Mouse (Mus musculus): Measurements from ENCODE around the gene Dnah2. TPM values are rescaled to one million over a fixed set of nuclear protein-coding genes. Genes with fewer than 3 reads are reported as not detected.

Gene Dnah2
- total and polyA plus RNA-seq, 3 experiments: under 0.01 to 0.03 TPM; not detected in 1

DNA sequence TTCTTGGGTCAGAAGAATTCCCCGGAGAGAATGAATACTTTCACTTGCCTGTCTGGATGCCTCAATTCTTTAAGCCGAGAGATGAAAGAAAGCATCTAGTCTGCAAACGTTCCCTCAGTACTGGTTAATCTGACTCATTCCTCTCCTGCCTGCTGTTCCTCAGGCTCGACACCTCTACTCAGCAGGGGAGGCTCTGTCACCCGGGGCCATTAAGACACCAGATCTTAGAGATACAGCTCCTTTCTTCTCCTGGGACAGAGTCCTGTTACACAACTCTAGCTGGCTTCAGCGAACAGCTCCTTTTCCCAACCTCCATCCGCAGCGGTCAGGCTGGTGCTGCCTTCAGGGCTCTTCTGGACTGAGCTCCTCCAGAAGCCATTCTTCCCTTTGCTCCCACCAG lies 77.4 kb downstream of the Dnah2 start:
- TF ChIP-seq EP300 (IDR thresholded peaks at IDR 0.05; ENCODE audit: low read length) (0 out of 2 replicates have a peak, but pooled peaks have one; percentile 19), CHD1 (IDR thresholded peaks at IDR 0.05; ENCODE audit: low read depth, low read length) (no peak)
- no peak overlapping the region for H3K4me2 ChIP-seq (ENCODE audit: insufficient read depth, low read depth, poor library complexity, severe bottlenecking)
- H3K4me3 ChIP-seq (replicated peaks in 1 of 3; ENCODE audit: low read depth in 2 of 3, low read length in 2 of 3, poor library complexity in 1 of 3): no peak overlapping the region
- H3K27me3 ChIP-seq (replicated peaks): peaks cover 63% of the 10 kb centered on the region
- DNase-seq (ENCODE audit: extremely low read depth): no peak
- H3K9ac ChIP-seq (ENCODE audit: insufficient read depth, low read depth): no peak overlapping the region
- no peaks in the 10 kb centered on the region for H3K36me3 ChIP-seq (replicated peaks in 1 of 2; ENCODE audit: control insufficient read depth in 1 of 2, insufficient read depth in 1 of 2, low read length in 1 of 2)
- H3K79me2 ChIP-seq (replicated peaks; ENCODE audit: control insufficient read depth, extremely low read depth, insufficient read depth, poor library complexity, severe bottlenecking): no peaks in the 10 kb centered on the region
- no peak overlapping the region for H3K27ac ChIP-seq (ENCODE audit: insufficient read depth, low read depth)
- H3K9me3 ChIP-seq (replicated peaks; ENCODE audit: low read length): no peaks in the 10 kb centered on the region
- dilution Hi-C loops (cut with MboI; ENCODE audit: extremely low pct_ligation_motif_present, extremely low pct_unique_long_range_greater_than_20kb, low sequenced_read_pairs): no loop called here
- H3K4me1 ChIP-seq (ENCODE audit: control insufficient read depth in 1 of 2, insufficient read depth in 2 of 2): peaks cover 5 to 14% of the 10 kb centered on the region in 2 experiments; a peak in 2 of 4 replicates
- in situ Hi-C loops (cut with MboI; ENCODE audit: low pct_ligation_motif_present, low pct_unique_long_range_greater_than_20kb, low sequenced_read_pairs): no loop called here

DNA sequence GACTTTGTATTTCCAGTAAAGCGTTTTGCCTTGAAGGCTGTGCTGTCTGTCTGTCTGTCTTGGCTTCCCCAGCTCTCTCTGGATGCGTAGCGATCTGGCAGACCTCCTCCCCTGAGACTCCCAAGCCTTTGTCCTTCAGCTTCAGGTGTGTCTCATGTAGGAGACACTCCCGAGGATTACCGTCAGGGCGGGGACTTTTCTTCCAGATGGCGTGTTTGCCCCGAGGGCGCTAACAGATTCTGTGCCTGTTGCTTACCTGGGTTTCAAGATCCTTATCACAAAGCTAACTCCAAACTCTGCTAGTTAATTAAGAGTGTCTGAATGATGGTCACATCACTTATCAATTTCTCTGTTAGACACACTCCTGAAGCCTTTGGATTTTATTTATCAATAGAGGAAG lies 79.6 kb downstream of the Dnah2 start:
- peaks cover 4% of the 10 kb centered on the region for H3K9me3 ChIP-seq (replicated peaks; ENCODE audit: low read length)

DNA sequence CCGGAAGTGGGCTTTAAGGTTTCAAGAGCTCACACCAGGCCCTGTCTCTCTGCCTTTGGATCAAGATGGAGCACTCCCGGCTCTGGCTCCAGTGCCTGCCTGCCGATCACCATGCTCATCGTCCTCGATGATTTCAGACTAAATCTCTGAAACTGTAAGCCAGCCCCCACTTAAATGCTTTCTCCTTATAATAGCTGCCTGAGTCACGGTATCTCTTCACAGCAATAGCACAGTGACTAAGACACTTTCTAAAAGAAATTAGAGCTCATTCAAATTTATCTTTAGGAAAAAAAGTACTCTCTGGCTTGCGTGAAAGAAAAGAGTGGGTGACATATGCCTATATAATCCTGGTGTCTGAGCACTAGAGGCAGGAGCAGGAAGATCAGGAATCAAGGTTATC lies 84.9 kb downstream of the Dnah2 start:
- DNase-seq (ENCODE audit: extremely low read depth): no peak

More for the DNA sequence above, 79.6 kb downstream of the Dnah2 start:
- dilution Hi-C loops (cut with MboI; ENCODE audit: extremely low pct_ligation_motif_present, extremely low pct_unique_long_range_greater_than_20kb, low sequenced_read_pairs): no loop called here
- H3K27me3 ChIP-seq (replicated peaks): peaks cover 53% of the 10 kb centered on the region
- in situ Hi-C loops (cut with MboI; ENCODE audit: low pct_ligation_motif_present, low pct_unique_long_range_greater_than_20kb, low sequenced_read_pairs): no loop called here
- TF ChIP-seq CHD1 (IDR thresholded peaks at IDR 0.05; ENCODE audit: low read depth, low read length): no peak
- TF ChIP-seq MEF2A (IDR thresholded peaks at IDR 0.05; ENCODE audit: borderline replicate concordance, low read depth, low read length): no peak
- TF ChIP-seq PAX5 (IDR thresholded peaks at IDR 0.05; ENCODE audit: low read length): no peak
- TF ChIP-seq KAT2A (IDR thresholded peaks at IDR 0.05; ENCODE audit: insufficient replicate concordance, low read length): no peak
- TF ChIP-seq USF1 (IDR thresholded peaks at IDR 0.05; ENCODE audit: low read depth, low read length): no peak
- no peak for TF ChIP-seq MYC (IDR thresholded peaks at IDR 0.05; ENCODE audit: low read depth, low read length)
- no peak for TF ChIP-seq SIN3A (IDR thresholded peaks at IDR 0.05; ENCODE audit: low read length)
- TF ChIP-seq BHLHE40 (IDR thresholded peaks at IDR 0.05; ENCODE audit: low read depth, low read length): no peak
- no peak for TF ChIP-seq GABPA (IDR thresholded peaks at IDR 0.05; ENCODE audit: insufficient replicate concordance, low read depth, low read length)
- TF ChIP-seq RAD21 (IDR thresholded peaks at IDR 0.05; ENCODE audit: low read depth, low read length): no peak
- TF ChIP-seq RCOR1 (conservative IDR thresholded peaks at IDR 0.05; ENCODE audit: low read depth, low read length): no peak
- no peak for TF ChIP-seq MXI1 (IDR thresholded peaks at IDR 0.05; ENCODE audit: low read depth, low read length)
- no peak for TF ChIP-seq ZNF384 (IDR thresholded peaks at IDR 0.05; ENCODE audit: low read depth, low read length)
- TF ChIP-seq IRF4 (IDR thresholded peaks at IDR 0.05; ENCODE audit: low read depth, low read length): no peak
- H3K4me1 ChIP-seq (ENCODE audit: control insufficient read depth in 1 of 2, insufficient read depth in 2 of 2): peaks cover 13 to 28% of the 10 kb centered on the region in 2 experiments
- no peak overlapping the region for H3K4me3 ChIP-seq (replicated peaks in 1 of 3; ENCODE audit: low read depth in 2 of 3, low read length in 2 of 3, poor library complexity in 1 of 3)
- H3K4me2 ChIP-seq (ENCODE audit: insufficient read depth, low read depth, poor library complexity, severe bottlenecking): no peak overlapping the region
- H3K79me2 ChIP-seq (replicated peaks; ENCODE audit: control insufficient read depth, extremely low read depth, insufficient read depth, poor library complexity, severe bottlenecking): no peaks in the 10 kb centered on the region
- DNase-seq (ENCODE audit: extremely low read depth): no peak
- no peaks in the 10 kb centered on the region for H3K36me3 ChIP-seq (replicated peaks in 1 of 2; ENCODE audit: control insufficient read depth in 1 of 2, insufficient read depth in 1 of 2, low read length in 1 of 2)
- no peak overlapping the region for H3K9ac ChIP-seq (ENCODE audit: insufficient read depth, low read depth)
- H3K27ac ChIP-seq (ENCODE audit: insufficient read depth, low read depth): no peak overlapping the region

More for the DNA sequence above, 84.9 kb downstream of the Dnah2 start:
- TF ChIP-seq RAD21 (IDR thresholded peaks at IDR 0.05; ENCODE audit: low read depth, low read length) (no peak), RCOR1 (conservative IDR thresholded peaks at IDR 0.05; ENCODE audit: low read depth, low read length) (no peak), PAX5 (IDR thresholded peaks at IDR 0.05; ENCODE audit: low read length) (no peak), MYC (IDR thresholded peaks at IDR 0.05; ENCODE audit: low read depth, low read length) (no peak), IRF4 (IDR thresholded peaks at IDR 0.05; ENCODE audit: low read depth, low read length) (no peak), USF1 (IDR thresholded peaks at IDR 0.05; ENCODE audit: low read depth, low read length) (no peak)
- in situ Hi-C loops (cut with MboI; ENCODE audit: low pct_ligation_motif_present, low pct_unique_long_range_greater_than_20kb, low sequenced_read_pairs) (no loop called here), dilution Hi-C loops (cut with MboI; ENCODE audit: extremely low pct_ligation_motif_present, extremely low pct_unique_long_range_greater_than_20kb, low sequenced_read_pairs) (no loop called here)
- H3K36me3 ChIP-seq (replicated peaks in 1 of 2; ENCODE audit: control insufficient read depth in 1 of 2, insufficient read depth in 1 of 2, low read length in 1 of 2): no peaks in the 10 kb centered on the region
- no peak overlapping the region for H3K27ac ChIP-seq (ENCODE audit: insufficient read depth, low read depth)
- H3K79me2 ChIP-seq (replicated peaks; ENCODE audit: control insufficient read depth, extremely low read depth, insufficient read depth, poor library complexity, severe bottlenecking): no peaks in the 10 kb centered on the region
- H3K27me3 ChIP-seq (replicated peaks): peaks cover 42% of the 10 kb centered on the region
- H3K9ac ChIP-seq (ENCODE audit: insufficient read depth, low read depth): no peak overlapping the region
- peaks cover 7 to 20% of the 10 kb centered on the region in 2 experiments for H3K4me1 ChIP-seq (ENCODE audit: control insufficient read depth in 1 of 2, insufficient read depth in 2 of 2)
- no peak overlapping the region for H3K4me3 ChIP-seq (replicated peaks in 1 of 3; ENCODE audit: low read depth in 2 of 3, low read length in 2 of 3, poor library complexity in 1 of 3)
- no peak overlapping the region for H3K4me2 ChIP-seq (ENCODE audit: insufficient read depth, low read depth, poor library complexity, severe bottlenecking)
- H3K9me3 ChIP-seq (replicated peaks; ENCODE audit: low read length): peaks cover 12% of the 10 kb centered on the region
